Mouse (Mus musculus): ENCODE results near the gene Gsc2. TPM values are rescaled to one million over a fixed set of nuclear protein-coding genes. Genes with fewer than 3 reads are reported as not detected.
A peak's percentile ranks its signal among the peaks of the same experiment; 100 is the strongest.

The Gsc2 gene
- total RNA-seq, 2 experiments from 2014 or later = not detected

GRCm38 (mm10) chr16:17922163-17922538 lies 7.3 kb upstream of the Gsc2 start:
- no peak for DNase-seq

- DNase-seq = peak; percentile 94
Measured at GRCm38 (mm10) chr16:17921325-17922162, 6.7 kb upstream of the Gsc2 start.

GRCm38 (mm10) chr16:17920586-17920985 lies 5.7 kb upstream of the Gsc2 start:
- no peak for DNase-seq

GRCm38 (mm10) chr16:17911052-17911595 lies 3.7 kb downstream of the Gsc2 start, which contains the start of gene Ess2:
Ess2 (minus strand) TSS chr16:17911348.
- peak; percentile 77 for DNase-seq

- no peak for DNase-seq
Measured at GRCm38 (mm10) chr16:17898462-17898861, 16.4 kb downstream of the Gsc2 start, which contains the start of the genes Dgcr2 and Tssk2. Dgcr2 (minus strand) TSS chr16:17898562. Tssk2 (plus strand) TSS chr16:17898637.

- no peak for DNase-seq
Measured at GRCm38 (mm10) chr16:17896091-17896490, 18.8 kb downstream of the Gsc2 start.

- DNase-seq = no peak
Measured at GRCm38 (mm10) chr16:17893923-17894322, 20.9 kb downstream of the Gsc2 start, which contains the start of gene Tssk1. Tssk1 (plus strand) TSS chr16:17894223.

- DNase-seq = no peak
Measured at GRCm38 (mm10) chr16:17892606-17893005, 22.3 kb downstream of the Gsc2 start.

GRCm38 (mm10) chr16:17891567-17891959 lies 23.3 kb downstream of the Gsc2 start, which contains the start of gene Gm20518:
Gm20518 (minus strand) TSS chr16:17891671.
- peak; percentile 99 for DNase-seq

GRCm38 (mm10) chr16:17890917-17891566 lies 23.8 kb downstream of the Gsc2 start:
- peak; percentile 84 for DNase-seq

- DNase-seq = no peak
Measured at GRCm38 (mm10) chr16:17890342-17890727, 24.5 kb downstream of the Gsc2 start.

GRCm38 (mm10) chr16:17889689-17890341 lies 25.0 kb downstream of the Gsc2 start:
- DNase-seq = no peak

- no peak for DNase-seq
Measured at GRCm38 (mm10) chr16:17884116-17884515, 30.7 kb downstream of the Gsc2 start.

GRCm38 (mm10) chr16:17882196-17882595 lies 32.7 kb downstream of the Gsc2 start:
- DNase-seq = no peak

GRCm38 (mm10) chr16:17879571-17879970 lies 35.3 kb downstream of the Gsc2 start:
- no peak for DNase-seq

- DNase-seq = no peak
Measured at GRCm38 (mm10) chr16:17876096-17876495, 38.8 kb downstream of the Gsc2 start.

- DNase-seq = no peak
Measured at GRCm38 (mm10) chr16:17875174-17875573, 39.7 kb downstream of the Gsc2 start.

- DNase-seq = no peak
Measured at GRCm38 (mm10) chr16:17872995-17873394, 41.9 kb downstream of the Gsc2 start.

- DNase-seq = no peak
Measured at GRCm38 (mm10) chr16:17871248-17871647, 43.6 kb downstream of the Gsc2 start.

- DNase-seq = no peak
Measured at GRCm38 (mm10) chr16:17865770-17866169, 49.1 kb downstream of the Gsc2 start.

GRCm38 (mm10) chr16:17865293-17865692 lies 49.6 kb downstream of the Gsc2 start:
- DNase-seq = no peak
